Mouse (Mus musculus) thymus, adult 2 months (tissue): ENCODE data around the gene Napepld. TPM values are rescaled to one million over a fixed set of nuclear protein-coding genes. Genes with fewer than 3 reads are reported as not detected.

Experiments used
- DNase-seq: peaks from one replicate; pipeline ENCODE4 v3.0.0; 2021
- H3K27ac ChIP-seq: fragments of 200-500 bp; 2 replicates; pipeline ENCODE4 v1.5.1; 2012; ENCODE audit warnings: low read length, control low read depth; ENCODE audit not compliant: control insufficient read depth, insufficient read depth
- H3K27me3 ChIP-seq: fragments of 200-500 bp; 2 replicates; pipeline ENCODE4 v1.6.1; 2012; ENCODE audit warnings: mild to moderate bottlenecking, low read length, moderate library complexity, mixed read lengths; ENCODE audit not compliant: control insufficient read depth, insufficient read depth
- H3K36me3 ChIP-seq: fragments of 200-500 bp; 2 replicates; pipeline ENCODE4 v1.6.1; 2012; ENCODE audit warnings: mild to moderate bottlenecking, low read length, moderate library complexity; ENCODE audit not compliant: control insufficient read depth, insufficient read depth
- H3K4me1 ChIP-seq: fragments of 200-500 bp; replicated peaks from 2 replicates; pipeline ENCODE4 v1.6.1; 2012; ENCODE audit warnings: low read length; ENCODE audit not compliant: control insufficient read depth, insufficient read depth
- H3K4me3 ChIP-seq: fragments of 200-500 bp; 2 replicates; pipeline ENCODE4 v1.5.1; 2012; ENCODE audit warnings: mild to moderate bottlenecking, low read length, control low read depth, moderate library complexity; ENCODE audit not compliant: control insufficient read depth, insufficient read depth
- CTCF ChIP-seq: fragments of 200-500 bp; IDR thresholded peaks from 2 replicates; pipeline ENCODE4 v1.5.1; 2012; ENCODE audit warnings: mild to moderate bottlenecking, control low read depth, low read length, moderate library complexity, borderline replicate concordance; ENCODE audit not compliant: control insufficient read depth, poor library complexity, insufficient read depth; ENCODE audit errors: extremely low read depth
- POLR2A ChIP-seq: fragments of 200-500 bp; IDR thresholded peaks from 2 replicates; pipeline ENCODE4 v1.6.1; 2012; ENCODE audit warnings: mild to moderate bottlenecking, low read length, control low read depth, moderate library complexity; ENCODE audit not compliant: control insufficient read depth, poor library complexity, insufficient read depth; ENCODE audit errors: extremely low read depth
- WGBS: fragments of 180-500 bp; shearing (Covaris S2); methylation state at CpG from one replicate; pipeline ENCODE4 v1.1.7; 2018; 5-methylcytosine and 5-hydroxymethylcytosine counted together
- polyA plus RNA-seq: library from polyadenylated mRNA; depleted of rRNA; stranded (reverse); fragments of >200 nt; gene quantifications from 2 replicates; pipeline ENCODE4 v1.2.3, GENCODE M21; 2012

Napepld gene
- polyA plus RNA-seq, 1 experiment = 1.5 TPM

DNA sequence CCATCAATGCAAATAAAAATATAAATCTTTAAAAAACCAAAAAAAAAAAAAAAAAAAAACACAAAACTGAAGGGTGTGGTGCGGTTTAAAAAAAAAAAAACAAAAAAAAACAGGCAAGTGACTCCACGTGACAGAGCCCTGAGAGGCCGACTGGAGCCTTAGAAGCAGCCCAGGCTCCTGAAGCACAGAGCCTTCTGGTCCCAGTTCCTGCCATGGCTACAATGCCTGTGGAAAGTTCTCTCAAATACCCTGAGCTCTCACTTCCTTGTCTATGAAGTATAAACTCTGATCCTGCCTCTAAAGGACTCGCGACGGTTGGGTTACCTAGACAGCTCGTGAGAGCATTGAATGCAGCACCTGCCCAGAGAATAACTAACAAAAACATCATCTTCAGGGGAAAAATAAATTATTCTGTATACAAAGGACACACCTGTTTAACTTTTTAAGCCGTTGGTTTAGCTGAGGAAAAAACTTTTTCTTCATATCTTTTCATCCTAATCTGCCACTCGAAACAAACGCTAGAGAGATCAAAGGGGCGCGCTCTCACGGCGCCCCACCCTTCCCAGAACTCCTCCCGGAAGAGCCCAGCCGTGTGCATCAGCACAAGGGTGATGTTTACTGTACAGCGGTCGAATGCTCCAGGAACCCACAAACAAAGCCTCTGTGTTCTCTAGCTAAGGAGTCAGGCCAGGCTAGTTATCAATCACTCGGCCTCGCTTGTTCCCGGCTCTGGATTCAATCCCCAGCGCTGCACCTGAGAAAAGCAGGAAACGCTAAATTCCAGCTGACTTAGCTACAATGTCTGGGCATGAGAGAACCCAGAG is 28.2 kb downstream of the Napepld start:
- H3K36me3 ChIP-seq = no peaks in the 10 kb centered on the region
- peak overlapping the region; percentile 87 for H3K27ac ChIP-seq
- H3K27me3 ChIP-seq = no peaks in the 10 kb centered on the region
- peaks cover 4% of the 10 kb centered on the region; the same call in 1 of the 2 replicates for H3K4me1 ChIP-seq
- H3K4me3 ChIP-seq = peak overlapping the region; percentile 35
- TF ChIP-seq CTCF = no peak
- no peak for TF ChIP-seq POLR2A
- WGBS = 41% methylated on average over 23 of the region's 23 CpGs
- DNase-seq = peak; percentile 51

DNA sequence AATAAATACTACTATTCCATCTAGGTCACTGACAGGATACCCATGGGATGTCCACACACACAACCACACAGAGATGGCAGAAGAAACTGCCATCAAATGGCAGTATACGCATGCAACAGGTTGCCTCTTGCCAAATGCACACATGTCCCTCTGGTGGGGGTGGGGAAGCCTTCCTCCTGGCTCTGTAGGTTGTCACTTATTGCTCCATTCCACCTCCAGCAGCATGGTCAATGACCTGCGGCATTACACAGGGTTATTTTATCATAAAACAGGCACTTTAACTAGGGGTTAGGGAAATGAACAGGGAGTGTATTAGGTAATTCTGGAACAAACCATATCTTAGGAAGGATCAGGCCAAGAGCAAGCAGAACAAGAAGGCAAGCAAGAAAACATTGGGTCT is 31.9 kb downstream of the Napepld start:
- H3K36me3 ChIP-seq = no peaks in the 10 kb centered on the region
- H3K27me3 ChIP-seq = no peaks in the 10 kb centered on the region
- H3K4me3 ChIP-seq = no peak overlapping the region
- no peak overlapping the region for H3K27ac ChIP-seq
- peaks cover 4% of the 10 kb centered on the region; the same call in 1 of the 2 replicates for H3K4me1 ChIP-seq
- TF ChIP-seq CTCF (no peak), POLR2A (no peak)
- DNase-seq = no peak
- whole genome bisulfite sequencing = 99% methylated on average over 2 of the region's 2 CpGs

DNA sequence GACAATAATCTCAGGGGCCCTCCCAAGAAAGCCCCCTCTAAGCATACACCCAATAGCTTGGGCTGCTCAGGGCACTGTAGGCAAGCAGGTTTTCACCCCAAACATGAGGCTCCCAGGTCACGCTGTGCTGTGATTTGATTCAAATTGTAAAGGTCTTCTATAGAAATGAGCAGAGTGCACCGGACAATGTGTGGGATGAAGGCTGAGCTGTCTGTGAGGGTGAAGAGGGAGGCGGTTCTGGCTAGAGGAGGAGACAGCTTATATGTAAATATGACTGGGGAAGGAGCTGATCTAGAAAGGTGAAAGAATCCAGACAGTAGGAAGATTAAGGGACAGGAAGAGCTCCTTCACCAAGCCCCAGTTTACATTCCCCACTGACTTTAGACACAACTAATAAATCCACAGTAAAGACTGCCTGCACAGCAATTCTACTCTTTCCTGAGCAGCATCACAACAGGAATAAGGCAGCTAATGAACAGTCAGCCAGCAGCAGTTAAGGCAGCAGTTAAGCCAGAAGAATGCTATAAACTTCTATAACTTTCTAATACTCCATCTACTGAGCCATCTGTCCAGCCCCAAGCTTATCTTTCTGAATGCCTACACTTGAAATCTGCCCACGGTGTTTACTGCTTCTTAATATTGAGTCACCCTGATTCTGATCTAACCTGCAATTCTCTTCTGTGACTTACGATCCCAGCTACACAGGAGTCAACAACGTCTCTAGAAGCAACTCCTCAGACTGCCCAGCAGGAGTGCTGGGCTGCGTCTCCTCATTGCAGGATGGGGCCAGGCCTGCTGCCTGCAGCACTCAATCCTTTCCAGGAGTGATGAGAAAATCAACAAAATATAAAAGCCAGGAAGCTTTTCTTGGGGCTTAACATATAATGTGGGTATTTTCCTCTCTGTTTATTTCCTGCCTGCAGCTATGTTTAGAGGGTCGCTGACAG is 33.7 kb downstream of the Napepld start:
- 93% methylated on average over 8 of the region's 8 CpGs for WGBS

GRCm38 (mm10) chr5:21663081-21663480 is 38.1 kb downstream of the Napepld start:
- H3K27ac ChIP-seq = no peak overlapping the region
- no peaks in the 10 kb centered on the region for H3K27me3 ChIP-seq
- DNase-seq = no peak
- H3K4me3 ChIP-seq = no peak overlapping the region
- no peak for TF ChIP-seq POLR2A
- no peak for TF ChIP-seq CTCF
- 98% methylated on average over 11 of the region's 11 CpGs for WGBS
- H3K36me3 ChIP-seq = peaks cover 17% of the 10 kb centered on the region
- no peaks in the 10 kb centered on the region for H3K4me1 ChIP-seq

More for the DNA sequence above, 33.7 kb downstream of the Napepld start:
- Histone ChIP-seq H3K4me1 (no peaks in the 10 kb centered on the region), H3K27me3 (no peaks in the 10 kb centered on the region), H3K4me3 (no peak overlapping the region), H3K27ac (no peak overlapping the region), H3K36me3 (no peaks in the 10 kb centered on the region)
- DNase-seq = no peak
- TF ChIP-seq POLR2A = no peak
- TF ChIP-seq CTCF = no peak

DNA sequence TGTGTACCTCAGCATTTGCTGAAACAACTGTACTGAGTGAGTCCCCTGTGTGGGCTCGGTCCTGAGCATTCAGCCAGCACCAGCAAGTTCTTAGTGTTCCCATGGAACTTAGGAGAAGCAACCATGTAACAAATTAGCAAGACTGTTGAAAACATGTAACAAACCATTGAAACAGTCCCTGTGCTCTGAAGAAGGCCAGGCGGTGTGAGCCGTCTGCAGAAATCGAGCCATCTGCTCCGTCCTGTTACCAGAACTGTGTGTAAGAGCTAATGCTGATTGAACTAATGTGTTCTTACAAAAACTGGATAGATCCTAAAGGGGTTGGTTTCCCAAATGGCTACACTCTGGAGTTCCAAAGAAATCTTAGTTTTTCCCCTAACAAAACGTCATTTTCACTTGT is 40.3 kb downstream of the Napepld start:
- H3K4me3 ChIP-seq = no peak overlapping the region
- no peaks in the 10 kb centered on the region for H3K4me1 ChIP-seq
- 97% methylated on average over 6 of the region's 6 CpGs for WGBS
- no peak for TF ChIP-seq CTCF
- no peak for TF ChIP-seq POLR2A
- H3K27ac ChIP-seq = no peak overlapping the region
- no peaks in the 10 kb centered on the region for H3K27me3 ChIP-seq
- H3K36me3 ChIP-seq = peaks cover 20% of the 10 kb centered on the region
- DNase-seq = no peak
